Mouse (Mus musculus) lung, adult 2 months (tissue): ENCODE results near the gene Specc1. TPM values are rescaled to one million over a fixed set of nuclear protein-coding genes. Genes with fewer than 3 reads are reported as not detected.
A peak's percentile ranks its signal among the peaks of the same experiment; 100 is the strongest.

Experiments
- DNase-seq: peaks from one replicate; pipeline ENCODE4 v3.0.0; 2022
- H3K4me1 ChIP-seq: fragments of 200-500 bp; 2 replicates; pipeline ENCODE4 v1.6.1; 2011; ENCODE audit warnings: low read length; ENCODE audit not compliant: control insufficient read depth, insufficient read depth
- H3K4me3 ChIP-seq: fragments of 200-500 bp; replicated peaks from 2 replicates; pipeline ENCODE3; 2011; ENCODE audit warnings: low read depth, mild to moderate bottlenecking, control low read depth, low read length; ENCODE audit errors: extremely low read depth
- CTCF ChIP-seq: fragments of 200-500 bp; IDR thresholded peaks from 2 replicates; pipeline ENCODE4 v1.5.1; 2011; ENCODE audit warnings: mild to moderate bottlenecking, low read length, control low read depth; ENCODE audit not compliant: insufficient read depth
- POLR2A ChIP-seq: fragments of 200-500 bp; IDR thresholded peaks from 2 replicates; pipeline ENCODE4 v1.6.1; 2011; ENCODE audit warnings: low read depth, mild to moderate bottlenecking, control low read depth, low read length, borderline replicate concordance; ENCODE audit errors: extremely low read depth
- WGBS: fragments of 180-500 bp; shearing (Covaris S2); methylation state at CpG from one replicate; pipeline ENCODE4 v1.1.7; 2018; 5-methylcytosine and 5-hydroxymethylcytosine counted together
- polyA plus RNA-seq: library from polyadenylated mRNA; depleted of rRNA; stranded (reverse); fragments of >200 nt; gene quantifications from 2 replicates; pipeline ENCODE4 v1.2.3, GENCODE M21; 2012

Gene Specc1
- polyA plus RNA-seq, 1 experiment, result 12.2 TPM

DNA sequence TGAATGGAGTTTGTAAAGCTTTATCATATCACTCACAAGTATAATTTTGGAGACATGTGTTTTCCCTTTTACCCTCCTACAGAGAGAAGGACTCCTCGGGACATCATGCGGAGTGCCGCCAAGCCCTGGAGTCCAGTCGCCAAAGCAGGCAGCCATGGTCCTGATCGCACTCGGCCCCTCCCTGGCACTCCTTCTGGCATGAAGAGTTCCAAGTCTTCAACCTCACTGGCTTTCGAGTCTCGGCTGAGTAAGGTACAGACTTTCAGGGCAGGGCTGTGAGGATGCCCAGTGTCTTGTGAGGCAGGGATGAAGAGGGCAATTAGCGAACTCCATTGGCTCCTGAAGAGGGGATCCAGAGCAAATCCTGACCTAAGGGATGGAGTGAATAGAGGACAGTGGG is 72.6 kb downstream of the Specc1 start:
- peaks cover 4% of the 10 kb centered on the region; the same call in 1 of the 2 replicates for H3K4me1 ChIP-seq
- no peak for DNase-seq
- 85% methylated on average over 9 of the region's 9 CpGs for WGBS
- no peak overlapping the region for H3K4me3 ChIP-seq
- no peak for TF ChIP-seq CTCF
- no peak for TF ChIP-seq POLR2A

GRCm38 (mm10) chr11:62034564-62034963 is 78.0 kb downstream of the Specc1 start:
- WGBS, result 69% methylated on average over 6 of the region's 6 CpGs
- DNase-seq, result no peak
- H3K4me3 ChIP-seq, result no peak overlapping the region
- TF ChIP-seq POLR2A (no peak), CTCF (no peak)
- H3K4me1 ChIP-seq, result no peaks in the 10 kb centered on the region

- WGBS, result 81% methylated on average over 1 of the region's 1 CpGs
- no peaks in the 10 kb centered on the region for H3K4me1 ChIP-seq
- no peak for TF ChIP-seq CTCF
- no peak for TF ChIP-seq POLR2A
- H3K4me3 ChIP-seq, result no peak overlapping the region
- DNase-seq, result no peak
Observed at GRCm38 (mm10) chr11:62035220-62035619, 78.7 kb downstream of the Specc1 start.

DNA sequence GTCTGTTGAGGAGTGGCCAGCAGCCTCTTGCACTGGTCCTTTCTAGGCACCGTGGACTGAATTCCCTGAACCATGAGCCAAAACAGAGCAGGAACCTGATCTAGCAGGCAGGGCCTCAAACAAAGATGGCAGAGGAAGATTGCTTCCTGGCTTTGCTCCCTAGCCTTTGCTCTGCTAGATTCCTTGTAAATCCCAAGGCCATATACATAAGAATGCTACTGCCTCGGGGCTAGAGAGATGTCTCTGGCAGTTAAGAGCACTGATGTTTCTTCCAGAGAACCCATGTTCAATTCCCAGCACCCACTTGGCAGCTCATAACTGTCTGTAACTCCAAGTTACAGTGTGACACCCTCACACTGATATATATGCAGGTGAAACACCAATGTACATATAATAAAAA is 83.6 kb downstream of the Specc1 start:
- Histone ChIP-seq H3K4me3 (no peak overlapping the region), H3K4me1 (no peaks in the 10 kb centered on the region)
- no peak for DNase-seq
- no peak for TF ChIP-seq POLR2A
- TF ChIP-seq CTCF, result no peak
- 73% methylated on average over 2 of the region's 2 CpGs for WGBS

DNA sequence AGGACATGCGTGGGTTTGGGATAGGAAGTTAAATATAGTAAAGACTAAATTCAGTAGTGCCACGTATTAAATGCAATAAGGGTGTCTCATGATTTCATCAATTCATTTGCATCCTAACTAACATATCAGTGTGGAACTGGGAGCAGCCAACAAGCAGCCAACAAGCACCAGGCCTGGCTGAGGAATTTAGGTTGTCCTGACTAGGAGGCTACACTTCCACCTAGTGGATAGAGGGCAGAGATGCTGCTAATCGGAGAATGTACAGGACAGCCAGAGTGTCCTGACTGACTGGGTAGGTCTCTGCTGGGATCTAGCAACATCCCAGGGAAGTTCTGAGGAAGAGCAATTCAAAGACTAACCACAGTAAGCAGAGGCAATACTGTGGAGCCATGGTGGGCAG is 88.1 kb downstream of the Specc1 start:
- Histone ChIP-seq H3K4me3 (no peak overlapping the region), H3K4me1 (peaks cover 2% of the 10 kb centered on the region; the same call in 1 of the 2 replicates)
- DNase-seq, result no peak
- whole genome bisulfite sequencing, result 46% methylated on average over 3 of the region's 3 CpGs
- TF ChIP-seq POLR2A (no peak), CTCF (peak; percentile 62; the same call in 1 of the 2 replicates)

GRCm38 (mm10) chr11:62045964-62046363 is 89.4 kb downstream of the Specc1 start:
- no peak for DNase-seq
- no peak for TF ChIP-seq CTCF
- TF ChIP-seq POLR2A, result no peak
- no peak overlapping the region for H3K4me3 ChIP-seq
- WGBS, result 51% methylated on average over 2 of the region's 2 CpGs
- peaks cover 2% of the 10 kb centered on the region; the same call in 1 of the 2 replicates for H3K4me1 ChIP-seq

DNA sequence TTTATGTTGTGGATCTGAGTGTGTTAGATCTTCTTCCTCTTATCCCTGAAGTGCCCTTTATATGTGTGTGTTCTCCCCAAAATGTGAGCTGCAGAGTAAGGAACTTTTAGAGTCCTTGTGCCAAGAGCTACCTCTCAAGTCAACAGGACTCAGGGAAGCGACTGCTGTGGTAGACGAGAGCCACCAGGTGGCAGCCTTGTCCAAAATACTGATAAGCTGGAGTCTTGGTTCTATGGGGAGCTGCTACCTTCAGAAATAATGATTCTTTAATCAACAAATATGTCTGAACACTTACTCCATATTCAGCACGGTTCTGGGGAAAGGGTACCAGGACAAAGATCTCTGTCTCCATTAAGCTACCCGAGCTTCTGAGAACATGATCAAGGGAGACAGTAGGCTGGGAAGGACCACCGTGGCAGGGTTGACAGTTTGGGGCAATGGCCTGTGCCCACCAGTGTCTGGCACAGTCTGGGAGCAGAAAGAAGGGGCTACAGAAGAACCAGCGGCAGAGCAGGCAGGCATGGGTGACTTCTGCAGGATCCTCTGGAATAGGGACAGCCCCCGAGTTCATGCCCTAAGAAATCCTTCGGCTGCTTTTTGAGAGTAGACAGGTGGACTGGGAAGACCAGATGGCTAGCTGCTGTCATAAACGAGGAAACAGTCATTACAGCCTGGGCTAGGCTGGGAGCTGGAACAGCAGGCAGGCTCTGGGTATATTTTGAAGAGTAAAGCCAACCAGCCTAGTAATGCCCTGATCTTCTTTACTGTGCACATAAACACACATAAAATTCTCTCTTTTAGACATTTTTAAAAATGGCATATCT is 91.5 kb downstream of the Specc1 start:
- DNase-seq, result peak; percentile 64
- Histone ChIP-seq H3K4me1 (peaks cover 2% of the 10 kb centered on the region; the same call in 1 of the 2 replicates), H3K4me3 (no peak overlapping the region)
- 47% methylated on average over 9 of the region's 9 CpGs for WGBS
- TF ChIP-seq CTCF (peak; percentile 89), POLR2A (no peak)

GRCm38 (mm10) chr11:62049170-62049569 is 92.6 kb downstream of the Specc1 start:
- H3K4me1 ChIP-seq, result peaks cover 2% of the 10 kb centered on the region; the same call in 1 of the 2 replicates
- no peak for DNase-seq
- H3K4me3 ChIP-seq, result no peak overlapping the region
- no peak for TF ChIP-seq CTCF
- TF ChIP-seq POLR2A, result no peak

DNA sequence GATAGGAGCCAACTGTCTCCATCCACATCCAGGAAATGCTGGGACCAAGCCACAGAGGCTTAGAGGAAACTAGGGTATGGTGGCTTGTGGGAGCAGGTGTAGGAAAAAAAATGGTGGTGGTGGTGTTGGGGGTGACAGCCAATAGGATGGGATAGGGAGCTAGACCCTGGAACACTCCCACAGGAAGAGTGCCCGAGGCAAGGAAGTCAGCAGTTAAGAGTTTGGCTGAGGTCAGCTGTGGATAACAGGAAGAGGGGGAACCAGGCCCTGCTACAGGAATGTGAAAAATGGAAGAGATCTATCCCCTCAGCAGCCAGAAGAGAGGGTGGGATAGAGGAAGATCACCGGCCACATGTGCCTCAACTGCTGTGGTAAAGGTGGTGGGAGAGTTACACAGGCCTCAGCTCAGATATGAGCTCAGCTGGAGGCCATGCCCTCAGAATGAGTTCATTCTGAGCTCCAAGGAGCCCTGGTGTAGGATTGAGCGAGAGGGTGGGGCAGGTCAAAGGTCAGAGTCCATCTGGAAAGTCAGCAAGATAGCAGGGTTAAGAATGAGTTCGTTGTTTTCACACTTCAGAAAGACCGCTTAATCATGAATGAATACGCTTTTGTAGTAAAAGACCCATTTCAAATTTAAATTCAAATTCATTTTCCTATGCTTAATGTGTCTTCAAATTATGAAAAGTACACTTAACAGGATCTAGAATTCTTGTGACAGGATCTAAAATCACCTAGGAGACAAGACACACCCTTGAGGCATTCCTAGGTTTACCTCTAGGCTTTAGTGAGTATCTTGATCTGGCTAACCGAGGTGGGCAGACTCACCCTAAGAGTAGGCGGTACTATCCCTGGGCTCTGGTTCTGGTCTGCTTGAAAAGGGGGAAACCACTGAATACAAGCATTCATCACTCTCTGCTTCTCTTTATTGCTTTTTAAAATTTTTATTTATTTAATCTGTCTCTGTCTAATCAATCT is 94.1 kb downstream of the Specc1 start:
- Histone ChIP-seq H3K4me1 (peaks cover 2% of the 10 kb centered on the region; the same call in 1 of the 2 replicates), H3K4me3 (no peak overlapping the region)
- no peak for TF ChIP-seq POLR2A
- no peak for TF ChIP-seq CTCF
- DNase-seq, result no peak
- WGBS, result 71% methylated on average over 8 of the region's 8 CpGs

DNA sequence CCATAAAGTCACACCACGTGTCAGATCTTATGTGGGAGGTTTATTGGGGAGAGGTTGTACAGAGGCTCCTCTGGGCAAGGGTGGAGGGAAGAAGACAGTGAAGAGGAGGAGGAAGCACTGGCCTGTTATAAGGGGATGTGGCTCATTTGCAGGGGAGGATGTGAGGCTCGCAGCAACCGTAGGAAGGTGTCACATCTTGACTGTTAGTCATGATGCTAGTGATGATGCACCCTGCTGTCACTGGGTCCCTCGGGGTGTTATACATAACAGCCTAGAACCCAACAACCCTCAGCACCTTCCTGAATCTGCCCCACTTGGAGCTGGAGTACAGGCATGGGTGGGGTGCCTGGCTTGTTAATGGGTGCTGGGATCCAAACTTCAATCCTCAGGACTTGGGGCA is 94.9 kb downstream of the Specc1 start:
- Histone ChIP-seq H3K4me3 (no peak overlapping the region), H3K4me1 (peaks cover 2% of the 10 kb centered on the region; the same call in 1 of the 2 replicates)
- TF ChIP-seq CTCF (no peak), POLR2A (no peak)
- DNase-seq, result no peak
- WGBS, result 79% methylated on average over 4 of the region's 4 CpGs
